Mouse (Mus musculus): ENCODE data around the gene Fndc7. TPM values are rescaled to one million over a fixed set of nuclear protein-coding genes. Genes with fewer than 3 reads are reported as not detected.
"Not testable (repeated sequence)": the region's sequence is repeated elsewhere in the genome, so short reads cannot be mapped to it uniquely, and the experiment has no call there.

The Fndc7 gene
- total RNA-seq, 2 experiments from 2014 or later, result 0.07 to 0.42 TPM

DNA sequence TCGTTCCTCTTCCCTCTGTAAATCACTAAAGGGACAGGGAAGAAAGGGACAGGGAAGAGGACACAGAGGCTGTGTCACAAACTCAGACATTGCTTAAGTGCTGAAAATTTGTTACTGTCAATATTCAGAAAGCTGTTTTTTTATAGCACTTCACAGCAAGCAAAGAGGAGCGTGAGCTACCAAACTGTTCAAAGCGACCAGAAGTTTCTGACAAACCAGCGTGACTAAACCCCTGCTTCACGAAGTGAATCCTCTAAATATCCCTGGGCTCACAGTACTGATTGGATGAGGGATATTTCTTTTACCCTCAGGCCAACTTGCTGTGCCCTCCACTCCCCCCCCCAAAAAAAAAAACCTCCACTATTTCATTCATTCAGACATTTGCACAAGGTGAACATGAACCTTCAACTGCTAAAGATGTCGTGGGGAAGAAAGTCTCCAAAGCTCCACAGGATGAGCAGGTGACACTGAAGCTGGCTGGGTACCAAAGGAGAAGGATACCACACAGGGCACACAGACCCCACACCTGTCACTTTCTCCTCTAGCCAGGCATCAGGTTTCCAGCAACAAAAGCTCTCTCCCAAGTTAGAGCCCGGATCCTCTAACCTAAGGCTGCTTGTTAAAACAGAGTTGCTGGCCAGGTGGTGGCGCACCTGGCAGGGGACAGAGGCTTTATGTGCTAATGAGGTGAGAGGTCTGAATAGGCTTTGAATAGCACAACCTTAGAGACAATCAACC, 33.3 kb downstream of the Fndc7 start:
- DNase-seq (ENCODE audit: low spot score in 2 of 2), result no peak

DNA sequence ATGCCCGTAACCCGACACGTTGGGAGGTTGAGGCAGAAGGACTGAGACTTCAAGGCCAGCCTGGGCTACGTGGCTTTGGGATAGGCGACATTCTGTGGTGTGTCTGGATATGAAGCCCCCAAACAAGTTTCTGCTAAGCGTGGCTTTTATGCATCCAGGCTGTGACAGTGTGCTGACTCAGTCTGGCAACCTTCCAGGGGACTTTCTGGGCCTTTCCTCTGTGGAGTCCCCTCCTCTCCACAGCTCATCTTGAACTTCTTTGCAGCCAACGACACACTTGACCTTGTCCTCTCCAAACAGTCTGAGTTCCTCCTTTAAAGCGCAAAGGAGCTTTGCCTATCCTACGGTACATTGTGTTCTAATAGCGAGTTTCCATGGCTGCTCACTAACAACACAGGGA, 33.9 kb downstream of the Fndc7 start:
- peak; percentile 26 to 39 for DNase-seq (ENCODE audit: low spot score in 2 of 2)

DNA sequence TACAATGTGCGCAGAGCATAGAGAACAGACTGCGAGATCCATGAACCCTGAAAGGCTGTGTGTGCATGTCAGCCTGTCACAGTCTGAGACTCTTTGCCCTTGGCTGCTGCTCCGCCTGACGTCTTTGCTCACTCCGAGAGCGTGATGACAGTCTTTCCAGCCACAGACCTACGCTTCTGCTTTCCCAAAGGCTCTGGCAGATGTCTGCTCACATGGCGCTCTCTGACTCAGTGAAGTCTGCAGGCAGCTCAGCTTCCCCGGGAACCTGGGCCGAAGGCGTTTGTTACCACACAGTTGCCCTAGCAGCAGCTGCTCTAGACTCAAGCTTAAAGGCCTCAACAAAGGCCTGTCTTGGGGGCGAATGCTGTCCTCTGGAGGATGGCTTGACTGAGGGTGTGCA, 34.4 kb downstream of the Fndc7 start:
- DNase-seq (ENCODE audit: low spot score in 2 of 2), result peak; percentile 82 to 89

DNA sequence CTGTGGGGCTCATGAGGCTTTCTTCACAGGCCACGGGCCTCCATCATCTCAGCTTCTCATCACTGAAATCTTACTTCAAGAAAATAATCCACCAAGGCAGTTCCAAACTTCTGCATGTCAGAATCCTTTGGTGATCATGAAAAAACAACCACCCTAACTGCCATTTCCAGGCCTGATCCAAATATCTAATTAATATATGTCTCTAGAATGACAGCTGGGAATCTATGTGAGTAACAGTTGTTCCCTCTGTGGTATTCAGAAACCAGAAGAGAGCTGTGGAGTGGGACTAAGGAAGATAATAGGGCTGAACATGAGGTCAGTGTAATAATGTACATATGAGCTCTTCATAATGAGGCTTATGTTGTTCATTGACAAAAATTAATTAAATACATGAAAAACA, 36.5 kb downstream of the Fndc7 start:
- DNase-seq (ENCODE audit: low spot score in 2 of 2), result no peak

DNA sequence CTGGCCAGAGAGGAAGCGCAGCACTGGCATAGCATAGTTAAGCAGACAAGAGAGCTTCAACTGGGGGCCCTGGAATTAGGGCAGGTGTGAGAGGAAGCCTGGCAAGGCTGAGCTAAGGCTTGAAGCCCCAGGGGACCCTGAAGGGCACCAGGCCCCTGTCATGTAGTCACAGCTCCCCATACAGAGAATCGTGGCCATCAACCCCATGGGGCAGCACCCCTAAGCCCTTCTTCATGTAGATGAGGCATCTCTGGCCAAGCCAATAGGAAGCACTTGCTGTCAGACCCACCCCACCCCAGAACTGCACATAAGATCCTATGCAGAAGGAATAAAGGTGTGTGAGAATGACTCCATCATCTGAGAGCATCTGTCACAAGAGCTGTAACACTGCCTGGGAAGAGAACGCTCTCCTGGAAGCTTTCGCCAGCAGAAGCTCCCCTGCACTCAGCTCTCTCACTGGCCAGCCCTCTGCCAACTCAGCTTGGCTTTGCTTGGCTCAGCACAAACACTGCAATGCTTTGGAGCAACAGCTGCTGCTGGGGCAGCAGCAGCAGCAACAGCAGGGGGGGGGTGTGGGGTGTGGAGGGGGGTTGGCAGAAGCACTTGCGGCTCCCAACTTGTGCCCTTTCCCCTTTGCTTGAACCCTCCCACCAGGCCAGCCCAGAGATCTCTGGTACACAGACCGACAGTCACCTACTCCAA, 37.7 kb downstream of the Fndc7 start:
- DNase-seq (ENCODE audit: low spot score in 2 of 2), result no peak

DNA sequence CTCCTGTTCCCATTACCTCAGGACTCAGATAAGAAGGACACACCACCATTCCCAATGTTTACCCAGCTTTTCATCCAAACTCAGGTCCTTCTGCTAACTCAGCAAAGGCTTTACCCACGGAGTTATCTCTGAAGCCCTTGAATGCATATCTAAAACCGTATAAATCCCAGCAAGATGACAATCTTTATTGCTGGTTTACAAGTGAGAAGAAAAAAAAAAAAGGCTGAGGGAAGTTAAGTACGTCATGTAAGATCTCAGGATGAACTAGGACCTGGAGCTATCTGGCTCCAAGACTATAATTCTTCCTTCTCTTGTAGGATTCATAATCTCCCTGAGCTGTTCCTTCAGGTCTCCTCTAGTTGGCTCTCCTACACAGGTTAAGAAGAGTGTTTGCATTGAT, 38.3 kb downstream of the Fndc7 start:
- no peak for DNase-seq (ENCODE audit: low spot score in 2 of 2)

DNA sequence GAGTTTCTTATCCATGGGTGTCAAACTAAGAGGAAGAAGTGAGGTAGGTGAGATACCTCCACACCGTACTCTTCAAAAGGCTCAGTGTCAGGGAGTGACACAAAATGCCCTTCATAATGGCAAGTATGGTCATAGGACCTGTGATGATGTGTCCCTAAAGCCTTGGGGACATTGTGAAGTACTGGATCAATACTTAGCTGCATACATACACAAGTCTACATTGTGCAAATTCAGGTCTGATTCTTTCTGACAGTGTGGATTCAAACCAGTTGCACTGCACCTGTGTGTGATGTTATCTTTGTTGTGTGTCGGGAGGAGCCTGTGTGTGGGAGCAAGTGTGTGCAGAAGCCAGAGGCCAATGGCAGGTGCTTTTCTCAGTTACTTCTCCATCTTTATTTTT, 38.7 kb downstream of the Fndc7 start:
- no peak for DNase-seq (ENCODE audit: low spot score in 2 of 2)

DNA sequence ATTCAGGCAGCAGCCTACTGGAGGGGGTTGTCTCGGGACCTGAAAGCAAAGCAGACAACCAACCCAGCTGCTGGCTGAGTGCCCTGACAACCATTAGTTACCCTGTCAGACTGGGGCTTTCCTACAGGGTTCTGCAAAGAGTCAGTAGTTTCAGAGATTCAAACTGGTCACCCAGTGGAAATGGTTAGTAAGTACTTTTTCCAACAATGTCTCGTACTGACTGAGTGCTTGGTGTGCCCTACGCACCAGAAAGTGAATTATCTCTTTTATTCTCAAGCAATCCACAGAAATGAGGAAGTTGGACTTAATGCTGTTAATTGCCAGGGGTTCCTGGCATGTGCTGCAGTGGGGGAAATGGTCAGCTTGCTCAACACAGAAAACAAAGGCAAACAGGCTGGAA, 39.3 kb downstream of the Fndc7 start:
- no peak for DNase-seq (ENCODE audit: low spot score in 2 of 2)

DNA sequence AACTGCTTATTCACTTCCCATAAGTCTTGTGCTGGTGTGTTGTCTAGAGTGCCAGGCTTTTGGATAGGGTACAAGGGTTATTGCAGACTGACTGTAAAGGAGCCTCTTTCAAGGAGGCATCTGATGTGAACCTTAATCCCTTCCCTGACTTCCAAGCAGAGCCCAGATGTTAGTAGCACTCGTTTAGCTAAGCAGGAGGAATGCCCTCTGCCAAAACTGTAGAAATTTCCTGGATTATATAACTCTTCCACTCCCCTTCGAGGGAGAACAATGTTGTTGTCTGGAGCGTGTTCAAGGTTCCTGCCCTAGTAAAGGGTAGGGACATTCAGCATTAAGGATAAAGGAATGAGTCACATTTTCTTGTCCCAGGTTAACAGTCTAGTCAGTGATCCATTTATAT, 43.2 kb downstream of the Fndc7 start:
- DNase-seq (ENCODE audit: low spot score in 2 of 2), result no peak

DNA sequence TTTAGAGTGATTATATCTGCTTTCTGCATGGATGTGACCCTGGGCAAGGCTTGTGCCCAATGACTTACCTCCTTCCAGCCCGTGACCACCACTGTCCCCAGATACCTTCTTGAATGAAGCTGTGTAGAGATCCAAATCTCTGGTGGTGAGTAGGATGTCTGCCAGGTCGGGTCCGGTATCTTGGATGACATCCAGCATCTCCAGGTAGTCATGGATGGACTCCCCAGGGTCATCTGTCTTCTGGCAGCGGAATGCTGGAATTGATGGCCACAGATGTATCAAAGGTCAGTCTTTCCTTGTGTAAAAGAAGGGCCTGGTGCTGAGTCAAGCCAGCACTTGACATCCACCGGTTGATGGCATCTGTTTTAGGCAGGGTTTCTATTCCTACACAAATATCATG, 45.3 kb downstream of the Fndc7 start:
- DNase-seq (ENCODE audit: low spot score in 2 of 2), result no peak

DNA sequence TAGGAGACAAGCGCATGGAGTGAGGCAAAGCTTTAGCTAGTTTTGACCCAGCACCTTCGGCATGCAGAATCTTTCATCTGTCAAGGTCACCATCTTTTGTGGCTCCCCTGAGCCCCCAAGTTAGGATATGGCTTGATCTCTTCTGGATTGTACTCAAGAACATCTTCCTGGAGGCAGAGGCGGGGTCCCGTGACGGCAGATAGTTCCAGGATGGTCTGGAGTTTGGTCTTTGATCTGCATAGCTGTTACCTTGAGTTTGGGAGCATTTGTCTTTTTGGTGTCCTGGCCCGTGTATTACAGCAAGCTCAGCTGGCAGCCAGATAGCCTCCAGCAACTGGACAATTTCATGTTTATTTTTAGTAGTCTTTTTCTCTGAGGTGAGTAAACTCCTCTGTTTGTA, 45.8 kb downstream of the Fndc7 start:
- DNase-seq (ENCODE audit: low spot score in 2 of 2), result no peak

DNA sequence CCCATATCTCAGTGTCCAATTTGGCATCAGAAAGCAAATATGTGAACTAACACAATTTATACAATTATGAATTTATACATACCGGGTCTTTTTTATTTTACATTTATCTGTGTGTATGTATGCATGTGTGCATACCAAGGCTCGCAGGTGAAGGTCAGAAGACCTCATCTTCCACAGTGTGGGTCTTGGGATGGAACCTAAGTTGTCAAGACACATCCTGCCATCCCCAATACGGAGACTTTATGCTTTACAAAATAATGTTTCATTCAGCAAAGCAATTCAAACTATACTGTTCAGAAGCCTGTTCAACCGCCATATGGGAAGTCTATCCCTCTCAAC, 49.1 kb downstream of the Fndc7 start:
- DNase-seq (ENCODE audit: low spot score in 2 of 2), result no peak

DNA sequence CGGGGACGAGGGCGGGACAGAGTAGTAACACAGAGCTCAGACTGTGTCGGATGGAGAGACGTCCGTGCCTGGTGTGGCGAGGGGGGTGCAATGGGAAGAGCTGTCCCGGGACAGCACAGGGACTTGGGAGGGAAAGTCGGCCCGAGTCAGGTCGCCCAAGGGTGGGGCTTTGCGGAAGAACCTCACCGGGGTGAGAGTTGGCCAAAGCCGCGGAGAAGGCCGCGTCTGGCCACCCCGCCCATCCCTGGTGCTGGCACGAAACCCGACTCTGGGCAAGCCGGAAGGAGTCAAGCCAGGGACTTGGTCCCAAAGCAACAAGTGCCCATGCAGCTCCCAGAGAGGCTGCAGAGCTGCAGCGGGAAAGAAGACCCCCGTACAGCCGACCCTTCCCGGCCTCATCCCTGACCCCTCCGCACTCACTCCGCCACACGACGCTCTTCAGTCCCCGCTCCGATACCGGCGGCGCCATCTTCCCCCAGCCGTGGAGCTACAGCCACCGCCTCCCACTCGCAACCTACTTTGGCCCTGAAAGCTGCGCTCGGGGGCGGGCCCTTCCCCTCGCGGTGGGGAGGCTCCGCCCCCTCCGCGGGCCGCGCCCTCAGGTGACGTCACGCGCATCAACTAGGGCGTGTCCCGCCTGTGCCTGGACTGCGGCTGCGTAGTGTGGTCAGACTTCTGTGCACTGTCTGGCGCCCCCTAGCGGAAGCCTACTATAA, 49.6 kb downstream of the Fndc7 start, which contains the start of gene Stxbp3:
TSS of gene Stxbp3 (minus strand) at position 527 of the 716 bp plus-strand sequence.
- DNase-seq (ENCODE audit: low spot score in 2 of 2), result peak; percentile 100

DNA sequence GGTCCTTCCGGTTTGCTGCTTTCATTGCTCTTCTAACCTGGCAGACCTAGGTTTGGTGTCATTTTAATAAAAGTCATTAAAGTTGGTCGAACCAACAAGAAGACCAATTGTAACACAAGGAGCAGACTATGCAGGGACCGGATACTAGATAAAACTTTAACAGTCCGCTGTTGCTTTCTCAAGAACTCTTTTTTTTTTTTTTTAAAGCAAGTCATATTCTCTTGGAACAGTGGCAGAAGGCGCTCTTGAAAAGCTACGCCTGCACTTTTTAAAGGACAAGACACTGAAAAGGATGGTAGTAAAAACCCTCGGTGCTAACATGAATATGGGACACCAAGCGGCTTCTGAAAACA, 50.2 kb downstream of the Fndc7 start:
- DNase-seq (ENCODE audit: low spot score in 2 of 2), result no peak

DNA sequence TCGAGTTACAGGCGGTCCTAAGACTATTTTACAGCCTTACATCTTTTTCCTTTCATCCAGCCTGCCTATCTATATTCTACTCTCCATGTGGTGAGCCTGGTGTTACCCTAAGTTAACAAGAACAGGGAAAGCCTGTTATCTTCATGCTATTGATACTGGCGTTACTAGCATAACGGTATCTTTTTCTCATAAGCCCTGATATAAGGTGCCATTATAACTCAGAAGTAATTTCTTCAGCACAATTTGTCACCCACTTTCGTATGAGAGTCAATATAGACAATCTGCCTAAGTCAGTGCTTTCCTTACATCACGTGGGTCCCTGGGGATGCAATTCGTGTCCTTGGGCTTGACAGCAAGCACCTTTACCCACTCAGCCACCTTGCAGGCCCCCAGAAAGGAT, 50.8 kb downstream of the Fndc7 start:
- DNase-seq (ENCODE audit: low spot score in 2 of 2), result no peak

DNA sequence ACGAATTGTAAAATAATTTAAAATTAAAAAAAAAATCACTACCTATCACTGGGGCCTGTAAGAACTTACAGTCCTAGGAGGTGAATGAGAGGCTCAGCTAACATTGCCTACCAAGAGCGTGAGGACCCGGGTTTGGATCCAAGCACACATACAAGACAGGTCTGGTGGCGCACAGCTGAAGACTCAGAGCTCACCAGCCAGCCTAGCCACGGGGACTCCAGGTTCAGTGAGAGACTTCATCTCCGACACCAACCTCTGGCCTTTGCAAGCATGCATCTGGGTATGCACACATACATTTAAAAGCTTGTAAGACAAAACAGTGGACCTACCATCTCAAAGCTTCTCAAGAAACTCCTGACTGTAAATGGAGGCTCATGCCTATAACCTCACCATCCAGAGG, 52.9 kb downstream of the Fndc7 start:
- DNase-seq (ENCODE audit: low spot score in 2 of 2), result no peak

DNA sequence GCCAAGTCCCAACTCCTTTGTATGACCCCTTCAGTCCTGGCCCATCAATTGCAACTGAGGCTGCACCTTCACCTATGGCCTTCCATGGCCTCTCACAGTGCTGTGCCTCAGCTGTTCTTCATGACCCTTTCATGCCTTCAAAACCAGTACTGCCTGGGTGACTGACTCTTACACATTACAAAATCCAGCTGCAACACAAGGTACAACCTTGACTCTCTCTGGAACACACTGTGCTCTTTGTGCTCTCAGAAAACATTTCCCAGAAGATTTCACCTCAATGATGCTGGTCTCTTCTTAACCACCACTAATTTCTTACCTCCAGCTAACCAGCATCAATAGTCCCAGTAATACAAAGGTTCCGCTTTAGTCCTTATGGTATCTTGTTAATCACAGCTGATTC, 56.1 kb downstream of the Fndc7 start:
- not testable (repeated sequence) for DNase-seq (ENCODE audit: low spot score in 2 of 2)

DNA sequence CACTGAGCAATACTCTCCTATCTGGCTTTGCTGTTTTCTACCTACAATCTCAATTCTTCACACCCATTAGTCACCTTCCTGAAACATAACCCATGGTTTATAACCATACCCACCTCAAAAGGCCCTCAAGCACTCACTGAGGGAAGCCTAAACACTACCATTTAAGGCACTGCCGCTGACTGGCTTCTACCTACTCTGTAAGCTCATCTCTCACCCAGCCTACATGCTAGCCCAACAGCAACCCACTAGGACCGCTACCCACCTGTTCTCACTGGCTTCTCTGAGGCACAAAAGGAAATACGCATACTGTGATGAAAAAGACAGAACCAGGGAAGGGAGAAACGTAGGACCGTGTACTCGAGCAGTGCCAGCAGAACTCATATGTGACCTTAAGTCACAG, 58.1 kb downstream of the Fndc7 start:
- no peak for DNase-seq (ENCODE audit: low spot score in 2 of 2)

DNA sequence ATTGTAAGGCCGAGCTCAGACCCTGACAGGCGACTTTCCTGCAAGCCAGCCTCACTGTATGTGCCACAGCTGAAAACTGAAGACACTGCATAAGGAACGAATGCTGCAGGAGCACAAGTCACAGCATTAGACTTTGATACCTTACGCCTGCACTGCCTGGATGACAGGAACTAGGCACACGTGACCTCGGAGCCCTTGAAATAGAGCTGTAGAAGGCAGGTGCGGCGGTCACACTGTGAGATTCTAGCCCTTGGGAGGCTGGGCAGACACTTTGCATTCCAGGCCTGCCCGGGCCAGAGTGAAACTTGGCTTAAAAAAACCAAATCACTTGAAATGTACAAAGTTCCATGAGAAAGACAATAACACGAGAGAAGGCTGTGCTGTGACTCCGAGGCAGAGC, 59.3 kb downstream of the Fndc7 start:
- no peak for DNase-seq (ENCODE audit: low spot score in 2 of 2)

DNA sequence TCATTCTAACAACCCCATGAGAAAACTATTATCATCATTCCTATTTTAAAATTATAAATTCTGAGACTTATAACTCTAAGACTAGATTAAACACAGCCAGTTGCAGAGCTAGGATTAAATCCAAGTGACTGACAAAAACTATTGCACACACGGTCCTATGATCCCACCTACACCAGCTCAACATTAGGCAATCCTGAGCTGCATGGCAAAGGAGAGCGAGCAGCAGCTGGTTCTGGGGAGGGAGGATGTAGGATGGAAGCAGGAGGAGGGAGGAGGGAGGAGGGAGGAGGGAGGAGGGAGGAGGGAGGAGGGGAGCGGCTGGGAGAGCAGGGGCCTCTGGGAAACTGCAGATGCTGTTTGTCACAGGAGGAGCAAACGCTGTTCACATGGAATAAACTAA, 74.2 kb downstream of the Fndc7 start:
- DNase-seq (ENCODE audit: low spot score in 2 of 2), result no peak

DNA sequence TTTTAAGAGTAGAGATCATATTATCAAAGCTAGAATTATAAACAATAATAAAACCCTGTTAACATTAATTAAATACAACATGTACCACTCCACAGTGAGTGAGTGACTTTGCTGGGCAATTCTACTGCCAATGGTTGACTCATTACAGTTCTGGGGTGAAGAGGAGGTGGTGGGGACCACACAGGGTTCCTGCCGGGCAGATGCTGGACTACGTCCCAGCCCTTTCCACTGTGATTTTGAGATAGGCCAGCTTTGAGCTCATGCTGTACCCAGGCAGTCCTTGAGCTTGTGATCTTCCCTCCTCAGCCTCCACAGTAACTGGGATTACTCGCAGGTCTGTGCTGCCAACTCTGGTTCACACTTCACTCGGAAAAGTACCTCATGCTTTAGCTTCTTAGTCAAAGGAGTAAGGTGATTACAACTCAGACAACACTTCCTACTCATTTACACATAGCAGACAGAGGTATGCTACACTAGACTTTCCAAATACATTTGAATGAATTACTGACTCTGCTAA, 79.0 kb downstream of the Fndc7 start:
- no peak for DNase-seq (ENCODE audit: low spot score in 2 of 2)

DNA sequence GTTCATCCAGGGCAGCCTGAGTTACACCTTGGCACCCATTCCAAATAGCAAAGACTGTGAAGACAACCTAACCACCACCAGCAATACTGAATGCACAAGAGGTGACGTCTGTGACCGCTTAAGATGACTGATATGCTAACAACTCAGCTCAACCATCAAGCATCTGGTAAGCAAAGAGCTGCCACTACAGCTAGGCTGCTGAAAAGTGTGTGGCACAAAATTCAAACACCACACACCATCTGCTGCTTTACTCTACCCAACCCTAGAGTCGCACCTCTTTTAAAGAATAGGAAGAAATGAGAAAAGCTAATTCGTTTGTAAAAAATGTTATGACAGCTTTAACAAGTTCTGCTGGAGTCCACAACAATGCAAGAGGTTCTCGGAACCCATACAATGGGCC, 84.2 kb downstream of the Fndc7 start:
- DNase-seq (ENCODE audit: low spot score in 2 of 2), result no peak

Data from left cerebral cortex, adult 18-20 months (tissue).